Mouse (Mus musculus): ENCODE results near the gene Hbq1b. TPM values are rescaled to one million over a fixed set of nuclear protein-coding genes. Genes with fewer than 3 reads are reported as not detected.
A peak's percentile ranks its signal among the peaks of the same experiment; 100 is the strongest.

Gene Hbq1b
- total RNA-seq, 2 experiments from 2014 or later, result not detected

DNA sequence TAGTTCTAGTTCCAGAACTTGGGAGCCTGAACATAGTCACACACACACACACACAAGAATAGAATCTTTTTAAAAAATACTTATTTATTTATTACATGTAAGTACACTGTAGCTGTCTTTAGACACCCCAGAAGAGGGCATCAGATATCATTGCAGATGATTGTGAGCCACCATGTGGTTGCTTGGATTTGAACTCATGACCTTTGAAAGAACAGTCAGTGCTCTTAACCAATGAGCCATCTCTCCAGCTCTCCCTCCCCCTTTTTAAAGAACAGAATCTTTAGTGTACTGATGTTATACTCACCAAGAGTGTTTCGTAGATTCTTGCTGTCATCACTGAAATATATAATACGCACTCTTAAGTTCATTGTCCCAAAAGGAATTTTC lies 11.8 kb downstream of the Hbq1b start:
- no peak for ATAC-seq (replicated peaks; ENCODE audit: poor library complexity, severe bottlenecking)

DNA sequence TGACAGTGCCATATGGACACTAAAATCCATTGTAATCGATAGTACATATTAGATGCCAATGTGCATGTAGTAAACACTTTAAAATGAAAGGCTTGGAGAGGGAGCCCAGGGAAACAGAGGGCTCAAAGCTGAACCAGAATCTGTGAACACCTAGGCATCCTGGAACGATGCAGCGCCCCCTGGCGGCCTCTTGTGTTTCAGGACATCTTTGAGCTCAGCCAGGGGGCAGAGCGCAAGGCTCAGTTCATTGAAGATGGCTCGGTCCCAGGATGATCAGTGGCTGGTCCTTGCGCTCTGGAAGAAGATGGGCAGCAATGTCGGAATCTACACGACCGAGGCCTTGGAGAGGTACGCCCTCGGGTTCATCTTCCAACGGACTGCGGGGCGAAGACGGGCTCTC lies 13.1 kb downstream of the Hbq1b start, which contains the start of gene Hbq1a:
Gene Hbq1a (plus strand): TSS at position 205 of the 400 bp plus-strand sequence.
- ATAC-seq (replicated peaks; ENCODE audit: poor library complexity, severe bottlenecking), result peak; percentile 73

DNA sequence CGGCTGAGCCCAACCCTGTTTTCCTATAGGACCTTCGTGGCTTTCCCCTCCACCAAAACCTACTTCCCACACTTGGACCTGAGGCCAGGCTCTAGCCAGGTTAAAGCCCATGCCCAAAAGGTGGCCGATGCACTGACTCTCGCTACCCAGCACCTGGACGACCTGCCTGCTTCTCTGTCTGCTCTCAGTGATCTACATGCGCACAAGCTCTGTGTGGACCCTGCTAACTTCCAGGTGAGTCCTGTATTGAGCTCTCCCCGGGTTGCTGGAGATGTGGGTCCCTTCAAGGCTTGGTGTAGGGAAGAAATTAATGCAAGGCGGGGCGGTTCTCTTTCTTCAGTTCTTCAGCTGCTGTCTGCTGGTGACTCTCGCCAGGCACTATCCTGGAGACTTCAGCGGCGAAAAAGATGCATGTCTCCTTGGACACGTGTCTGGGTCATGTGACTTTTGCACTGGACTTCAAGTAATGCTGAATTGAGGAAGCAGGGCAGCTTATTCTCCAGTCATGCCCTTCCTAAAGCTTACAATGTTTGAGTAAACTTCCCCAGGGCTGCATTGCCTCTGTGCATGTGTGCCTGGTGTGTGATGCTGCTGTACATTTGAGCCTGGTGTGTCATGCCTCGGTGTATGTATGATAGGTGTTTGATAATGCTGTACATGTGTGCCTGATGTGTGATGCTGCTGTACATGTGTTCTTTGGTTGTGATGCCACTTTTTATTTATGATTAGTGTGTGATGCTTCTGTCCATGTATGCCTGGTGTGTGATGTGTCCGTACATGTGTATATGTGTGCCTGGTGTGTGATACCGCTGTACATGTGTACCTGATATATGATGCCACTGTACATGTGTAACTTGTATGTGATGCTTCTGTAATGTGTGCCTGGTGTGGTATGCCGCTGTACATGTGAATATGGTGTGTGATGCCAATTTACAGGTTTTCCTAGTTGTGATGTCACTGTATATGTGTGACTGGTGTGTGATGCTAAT lies 13.8 kb downstream of the Hbq1b start:
- ATAC-seq (replicated peaks; ENCODE audit: poor library complexity, severe bottlenecking), result peak; percentile 55

DNA sequence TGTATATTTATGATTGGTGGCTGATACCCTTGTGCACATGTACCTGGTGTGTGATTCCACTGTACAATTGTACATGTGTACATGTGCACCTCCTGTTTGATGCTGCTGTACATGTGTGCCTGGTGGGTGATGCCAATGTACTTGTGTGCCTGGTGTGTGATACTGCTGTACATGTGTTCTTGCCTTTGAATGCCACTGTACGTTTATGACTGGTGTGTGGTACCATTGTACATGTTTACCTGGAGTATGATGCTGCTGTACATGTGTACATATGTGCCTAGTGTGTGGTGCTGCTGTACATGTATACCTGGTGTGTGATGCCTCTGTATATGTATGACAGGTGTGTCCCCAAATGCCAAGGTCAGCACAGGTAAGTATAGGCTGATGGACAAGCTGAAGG lies 14.7 kb downstream of the Hbq1b start:
- ATAC-seq (replicated peaks; ENCODE audit: poor library complexity, severe bottlenecking), result no peak

DNA sequence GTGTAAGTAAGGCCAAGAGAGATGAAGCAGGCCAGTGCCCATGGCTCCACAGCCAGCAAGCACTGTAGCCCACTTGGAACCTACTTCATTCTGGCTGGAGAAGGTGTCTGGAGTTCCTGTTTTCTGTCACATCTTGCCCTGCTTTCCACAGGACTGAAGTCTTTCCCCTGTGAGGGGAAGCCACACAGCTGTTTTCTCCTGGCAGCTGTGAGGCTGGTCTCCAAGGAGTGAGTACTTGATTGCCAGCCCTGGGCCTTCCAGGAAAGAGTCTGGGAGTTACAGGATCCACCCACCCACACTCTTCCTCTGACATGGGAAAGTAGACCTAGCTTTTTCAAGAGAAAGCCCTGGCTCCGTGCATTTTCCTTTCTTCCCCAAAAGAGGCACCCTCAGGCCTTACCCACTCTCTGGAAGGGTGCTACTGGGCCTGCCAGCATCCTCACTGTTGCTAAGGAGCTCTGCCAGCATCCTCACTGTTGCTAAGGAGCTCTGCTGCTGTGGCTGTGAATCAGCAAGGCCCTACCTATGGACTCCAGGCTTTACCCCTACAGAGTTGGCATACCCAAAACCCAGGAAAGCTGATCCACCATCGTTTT lies 16.2 kb downstream of the Hbq1b start:
- ATAC-seq (replicated peaks; ENCODE audit: poor library complexity, severe bottlenecking), result no peak

DNA sequence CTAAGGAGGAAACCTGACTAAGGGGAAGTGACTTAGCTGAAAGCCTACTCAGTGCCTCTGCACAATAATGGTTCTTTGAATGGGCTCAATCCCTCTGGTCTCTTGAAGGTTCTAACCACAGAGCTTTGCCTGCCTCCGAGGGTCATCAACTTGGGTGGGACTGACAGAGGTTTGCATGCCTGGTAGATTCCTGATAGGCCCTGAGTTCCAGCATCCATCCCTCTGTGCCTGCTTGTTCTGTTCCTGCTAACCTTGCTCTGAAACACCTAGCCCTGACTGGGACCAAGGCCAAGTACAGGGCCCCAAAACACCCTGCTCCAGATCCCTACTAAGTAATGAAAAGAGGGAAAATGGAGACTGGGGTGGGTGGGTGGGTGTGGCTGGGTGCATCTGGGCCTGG lies 16.7 kb downstream of the Hbq1b start:
- no peak for ATAC-seq (replicated peaks; ENCODE audit: poor library complexity, severe bottlenecking)

DNA sequence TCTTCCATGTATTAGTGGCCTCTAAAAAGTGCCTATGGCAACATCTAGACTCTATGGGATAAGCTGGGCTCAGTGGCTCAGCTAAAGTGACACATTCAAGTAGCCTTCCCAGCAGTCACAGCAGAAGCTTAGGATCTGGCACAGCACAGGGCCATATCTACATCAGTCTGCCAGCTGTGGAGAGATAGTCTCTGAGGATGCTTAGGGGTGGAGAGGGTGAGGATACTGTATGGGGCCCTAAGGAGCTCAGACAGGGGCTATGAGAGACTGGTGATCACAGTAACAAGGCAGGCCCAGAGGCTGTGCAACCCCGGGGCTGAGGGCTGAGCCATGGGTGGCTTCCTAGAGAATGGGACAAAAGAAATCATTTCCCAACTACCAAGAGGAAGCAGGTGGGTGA lies 20.2 kb downstream of the Hbq1b start:
- ATAC-seq (replicated peaks; ENCODE audit: poor library complexity, severe bottlenecking), result no peak

DNA sequence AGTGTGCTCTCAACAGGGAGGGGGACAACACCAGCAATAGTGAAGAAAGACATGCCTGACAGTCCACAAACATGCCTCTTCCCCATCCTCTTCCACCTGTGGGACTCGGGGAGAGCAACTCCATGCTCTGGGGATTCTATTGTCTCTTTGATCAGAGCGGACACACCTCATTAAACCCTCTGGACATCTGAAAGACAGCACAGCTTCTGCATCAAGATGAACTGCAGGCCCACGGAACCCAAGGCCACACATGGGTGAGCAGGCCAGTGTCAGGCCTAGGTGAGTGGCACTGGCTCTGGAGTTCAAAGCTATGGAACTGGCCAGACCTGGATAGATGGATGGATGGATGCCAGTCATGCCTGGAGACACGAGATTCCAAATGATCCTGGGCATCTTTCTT lies 22.7 kb downstream of the Hbq1b start:
- no peak for ATAC-seq (replicated peaks; ENCODE audit: poor library complexity, severe bottlenecking)

DNA sequence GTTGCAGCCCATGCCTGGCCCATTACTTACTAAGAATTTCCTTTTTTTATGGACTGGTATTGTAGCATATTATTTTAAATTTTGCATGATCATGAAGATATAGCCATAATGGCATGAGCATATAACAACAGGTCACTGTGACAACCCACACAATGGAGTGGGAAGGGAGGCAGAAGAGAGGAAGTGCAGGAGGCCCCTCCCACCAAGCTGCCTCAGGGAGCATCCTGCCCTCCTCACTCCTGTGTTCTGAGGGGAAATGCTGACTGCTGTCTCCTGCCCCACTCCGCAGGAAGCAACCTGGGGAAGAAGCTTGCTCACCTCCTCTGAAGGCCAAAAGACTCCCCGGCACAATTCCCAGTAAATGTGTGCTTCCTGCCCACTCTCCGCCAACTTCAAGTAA lies 23.2 kb downstream of the Hbq1b start:
- peak; percentile 69 for ATAC-seq (replicated peaks; ENCODE audit: poor library complexity, severe bottlenecking)

DNA sequence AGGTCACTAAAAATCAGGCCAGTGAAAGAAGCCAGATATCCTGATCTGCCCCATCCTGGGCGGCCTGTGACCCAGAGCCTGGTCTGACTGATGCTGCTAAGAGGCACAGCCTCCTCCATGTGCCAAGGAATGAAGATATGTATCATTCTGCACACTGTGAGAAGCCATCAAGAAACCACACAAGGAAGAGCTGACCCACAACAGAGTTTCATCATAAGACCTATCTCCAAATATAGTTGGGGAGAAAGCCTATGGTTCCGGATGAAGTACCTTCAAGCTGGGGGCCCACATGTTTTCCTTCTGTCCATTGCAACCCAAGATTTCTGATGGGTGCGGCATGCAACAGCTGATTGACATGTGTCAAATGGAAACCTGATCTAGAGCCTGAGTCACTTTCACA lies 29.2 kb downstream of the Hbq1b start:
- peak; percentile 58 for ATAC-seq (replicated peaks; ENCODE audit: poor library complexity, severe bottlenecking)

DNA sequence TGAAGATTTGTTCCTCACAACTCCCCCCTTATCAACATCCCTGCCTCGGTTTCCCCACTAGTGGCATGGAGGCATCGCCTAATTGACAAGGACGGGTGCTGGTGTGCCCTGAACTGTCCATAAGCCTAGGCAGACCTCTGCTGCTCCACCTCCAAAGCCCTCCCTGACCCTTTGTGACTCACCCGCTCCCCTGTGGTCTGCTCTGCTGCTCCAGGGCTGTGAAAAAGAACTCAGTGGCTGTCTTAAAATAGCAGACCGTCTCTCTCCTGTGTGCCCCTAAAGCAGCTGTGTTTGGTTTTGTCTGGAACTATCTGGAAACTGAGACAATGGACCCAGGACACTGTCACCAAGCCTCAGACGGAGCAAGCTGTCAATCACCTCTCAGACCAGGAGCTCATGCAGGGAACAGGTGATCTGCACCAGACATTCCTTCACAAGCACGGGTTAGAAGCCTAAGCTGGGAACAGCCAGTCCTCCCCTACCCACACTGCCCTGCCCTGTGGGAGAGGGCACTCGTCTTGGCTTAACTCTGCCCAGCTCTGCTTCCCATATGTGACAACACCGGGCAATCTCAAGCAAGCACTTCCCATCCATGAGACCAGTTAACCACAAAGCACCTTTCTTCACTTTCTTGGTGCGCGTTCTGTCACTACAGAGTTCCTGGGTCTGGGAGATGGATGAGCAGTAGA lies 33.9 kb downstream of the Hbq1b start:
- peak; percentile 64 for ATAC-seq (replicated peaks; ENCODE audit: poor library complexity, severe bottlenecking)

DNA sequence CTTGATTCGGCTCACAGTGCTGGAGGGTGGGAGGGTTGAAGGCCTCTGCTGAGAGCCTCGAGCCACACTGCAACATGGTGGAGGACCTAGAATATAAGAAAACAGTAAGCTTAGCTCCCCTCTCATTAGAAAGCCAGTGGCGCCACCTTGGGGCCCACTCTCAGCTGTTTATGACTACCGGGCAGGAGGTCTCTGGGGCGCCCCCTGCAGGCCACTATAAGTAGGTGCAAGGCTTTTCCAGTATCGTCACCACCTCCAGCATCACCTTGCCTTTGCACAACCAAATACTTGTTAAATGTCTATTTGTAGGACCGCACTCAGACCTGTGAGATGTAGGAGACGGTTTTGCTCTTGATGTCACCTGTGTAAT lies 34.4 kb downstream of the Hbq1b start:
- ATAC-seq (replicated peaks; ENCODE audit: poor library complexity, severe bottlenecking), result peak; percentile 74

DNA sequence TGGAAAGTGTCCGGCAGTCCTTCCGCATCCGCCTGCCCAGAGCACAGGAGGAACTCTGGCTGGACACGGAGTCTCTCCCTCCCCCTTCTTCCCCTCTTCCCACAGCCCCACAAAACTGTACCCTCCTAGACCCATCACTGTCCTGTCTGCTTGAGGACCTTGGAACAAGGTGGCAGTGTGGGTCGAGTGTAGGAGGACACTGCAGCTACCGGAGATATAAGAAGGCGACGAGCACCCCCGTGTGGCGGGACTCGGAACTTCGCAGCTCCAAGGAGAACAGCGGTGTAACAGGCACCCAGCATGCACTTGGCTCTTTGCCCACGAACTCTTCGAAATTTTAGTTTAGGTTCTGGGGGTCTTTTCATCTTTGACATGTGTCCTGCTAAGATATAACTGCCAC lies 37.8 kb downstream of the Hbq1b start:
- peak; percentile 89 for ATAC-seq (replicated peaks; ENCODE audit: poor library complexity, severe bottlenecking)

DNA sequence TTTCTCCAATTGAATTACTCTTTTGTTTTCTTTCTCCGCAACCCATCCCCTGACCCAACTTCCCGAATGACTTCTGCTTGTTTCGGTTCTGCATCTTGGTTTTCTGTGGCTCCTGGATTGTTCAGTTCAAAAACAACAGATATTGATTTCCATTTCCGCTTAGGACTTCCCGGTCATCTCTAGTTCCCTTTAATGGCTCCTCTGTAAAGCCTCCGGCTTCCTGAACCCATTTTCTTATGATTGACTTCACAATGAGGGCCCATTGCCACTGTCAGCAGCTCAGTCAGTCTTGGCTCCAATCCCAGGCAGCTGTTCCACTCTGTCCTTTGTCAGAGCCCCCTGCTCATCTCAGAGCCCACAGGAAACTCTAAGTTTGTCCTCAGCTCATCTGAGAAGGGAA lies 44.3 kb downstream of the Hbq1b start:
- peak; percentile 87 for ATAC-seq (replicated peaks; ENCODE audit: poor library complexity, severe bottlenecking)

DNA sequence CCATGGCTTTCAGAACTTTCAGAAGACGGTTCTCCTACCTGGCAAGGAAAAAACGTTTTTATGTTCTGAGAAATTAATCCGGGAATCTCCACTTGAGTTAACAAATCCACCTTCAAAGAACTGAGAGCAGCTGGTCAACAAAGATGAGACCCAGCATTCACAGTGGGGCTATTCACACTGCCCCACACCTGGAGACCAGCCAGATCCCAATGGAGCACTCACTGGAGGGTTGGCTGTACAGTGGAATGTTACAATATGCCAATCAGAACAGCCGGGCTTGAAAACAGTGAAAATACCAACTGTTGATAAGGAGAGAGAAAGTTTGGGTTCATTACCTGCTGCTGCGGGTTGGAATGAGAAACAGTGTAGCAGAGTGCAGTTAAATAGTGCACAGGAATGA lies 45.1 kb downstream of the Hbq1b start:
- no peak for ATAC-seq (replicated peaks; ENCODE audit: poor library complexity, severe bottlenecking)

DNA sequence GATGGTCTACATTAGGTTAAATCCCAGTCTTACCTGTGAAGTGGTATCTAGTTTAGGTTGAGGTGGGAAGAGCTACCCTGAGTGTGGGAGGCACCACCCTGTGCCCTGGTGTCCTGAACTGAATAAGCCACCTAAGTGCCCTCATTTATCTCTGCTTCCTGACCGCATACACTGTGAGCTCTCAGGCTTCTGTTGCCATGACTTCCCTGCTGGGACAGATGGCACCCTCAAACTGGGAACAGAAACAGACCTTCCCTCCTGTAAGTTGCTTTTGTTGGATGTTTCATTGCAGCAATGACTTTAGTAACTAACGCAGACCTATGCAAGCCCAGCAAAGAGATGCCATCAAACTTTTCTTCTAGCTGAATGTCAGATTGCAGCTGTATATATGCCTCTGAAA lies 46.5 kb downstream of the Hbq1b start:
- ATAC-seq (replicated peaks; ENCODE audit: poor library complexity, severe bottlenecking), result peak; percentile 66

DNA sequence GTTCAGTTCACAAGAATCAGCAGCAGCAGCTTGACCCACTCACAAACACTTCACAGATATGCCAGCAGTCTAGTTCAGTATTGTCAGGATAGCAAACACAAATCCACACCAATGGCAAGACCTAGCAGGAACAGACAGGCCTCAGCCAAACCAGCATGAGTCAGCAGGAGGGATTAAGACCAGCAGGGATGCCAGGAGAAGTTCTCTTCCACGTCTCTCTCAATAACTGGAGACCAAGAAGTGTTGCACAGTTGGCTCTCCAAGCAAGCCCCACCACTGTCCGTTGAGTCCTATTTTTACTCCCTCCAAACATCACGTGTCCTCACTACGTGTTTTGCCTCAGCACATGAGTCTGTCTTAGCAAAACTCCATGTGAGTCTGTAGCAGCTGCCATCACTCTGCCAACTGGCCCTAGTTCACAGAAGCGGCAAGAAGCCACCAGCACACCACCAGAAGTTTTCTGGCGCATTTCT lies 49.7 kb downstream of the Hbq1b start:
- no peak for ATAC-seq (replicated peaks; ENCODE audit: poor library complexity, severe bottlenecking)

Measured in granulocyte monocyte progenitor cell, adult 5-6 weeks (primary cell).